Mouse (Mus musculus): ENCODE data around the gene Cwf19l1. TPM values are rescaled to one million over a fixed set of nuclear protein-coding genes. Genes with fewer than 3 reads are reported as not detected.
A peak's percentile ranks its signal among the peaks of the same experiment; 100 is the strongest.

Gene Cwf19l1
- 47.5 and 49.0 TPM in 2 replicates for polyA plus RNA-seq (2016; fragmentation: Nextera tagmentation; extraction: Ambion mirVana)

- Histone ChIP-seq H3K4me1 (peaks cover 9% of the 10 kb centered on the region), H3K27me3 (no peaks in the 10 kb centered on the region), H3K4me2 (peak within 1 kb of the TSS; percentile 75), H3K9ac (peak within 1 kb of the TSS; percentile 71), H3K4me3 (replicated peaks) (peak within 1 kb of the TSS; percentile 77), H3K36me3 (replicated peaks) (peaks cover 40% of the 10 kb centered on the region), H3K27ac (peak within 1 kb of the TSS; percentile 95), H3K9me3 (no peaks in the 10 kb centered on the region)
- WGBS, result under 1% methylated on average over 45 of the region's 45 CpGs
- ATAC-seq (ENCODE audit: low FRiP score), result peak; percentile 93
Observed at GRCm38 (mm10) chr19:44135072-44135959, at the start of gene Cwf19l1. Cwf19l1 (minus strand) TSS chr19:44135876.

- ATAC-seq (ENCODE audit: low FRiP score), result no peak
Observed at GRCm38 (mm10) chr19:44183968-44184367, 48.3 kb upstream of the Cwf19l1 start.

GRCm38 (mm10) chr19:44180502-44180901, 44.8 kb upstream of the Cwf19l1 start:
- H3K4me1 ChIP-seq, result no peaks in the 10 kb centered on the region
- H3K27ac ChIP-seq, result no peak overlapping the region
- no peaks in the 10 kb centered on the region for H3K27me3 ChIP-seq
- no peak overlapping the region for H3K4me2 ChIP-seq
- H3K4me3 ChIP-seq (replicated peaks), result no peak overlapping the region
- H3K9ac ChIP-seq, result no peak overlapping the region
- no peaks in the 10 kb centered on the region for H3K36me3 ChIP-seq (replicated peaks)
- 83% methylated on average over 1 of the region's 1 CpGs for WGBS
- no peak for ATAC-seq (ENCODE audit: low FRiP score)
- peaks cover 5% of the 10 kb centered on the region; the same call in 1 of the 2 replicates for H3K9me3 ChIP-seq

More at GRCm38 (mm10) chr19:44183968-44184367, 48.3 kb upstream of the Cwf19l1 start:
- H3K9me3 ChIP-seq, result no peaks in the 10 kb centered on the region
- WGBS, result 77% methylated on average over 3 of the region's 3 CpGs
- no peak overlapping the region for H3K27ac ChIP-seq
- H3K36me3 ChIP-seq (replicated peaks), result no peaks in the 10 kb centered on the region
- H3K4me3 ChIP-seq (replicated peaks), result no peak overlapping the region
- no peaks in the 10 kb centered on the region for H3K27me3 ChIP-seq
- H3K9ac ChIP-seq, result no peak overlapping the region
- no peak overlapping the region for H3K4me2 ChIP-seq
- no peaks in the 10 kb centered on the region for H3K4me1 ChIP-seq

GRCm38 (mm10) chr19:44176741-44177140, 41.1 kb upstream of the Cwf19l1 start:
- H3K27me3 ChIP-seq, result no peaks in the 10 kb centered on the region
- H3K4me1 ChIP-seq, result no peaks in the 10 kb centered on the region
- H3K36me3 ChIP-seq (replicated peaks), result no peaks in the 10 kb centered on the region
- no peak overlapping the region for H3K27ac ChIP-seq
- H3K4me3 ChIP-seq (replicated peaks), result no peak overlapping the region
- 92% methylated on average over 3 of the region's 3 CpGs for WGBS
- peaks cover 5% of the 10 kb centered on the region; the same call in 1 of the 2 replicates for H3K9me3 ChIP-seq
- H3K4me2 ChIP-seq, result no peak overlapping the region
- H3K9ac ChIP-seq, result no peak overlapping the region
- no peak for ATAC-seq (ENCODE audit: low FRiP score)

GRCm38 (mm10) chr19:44174835-44175234, 39.2 kb upstream of the Cwf19l1 start:
- no peak overlapping the region for H3K4me2 ChIP-seq
- no peak overlapping the region for H3K27ac ChIP-seq
- no peak for ATAC-seq (ENCODE audit: low FRiP score)
- H3K4me3 ChIP-seq (replicated peaks), result no peak overlapping the region
- WGBS, result 67% methylated on average over 8 of the region's 8 CpGs
- no peaks in the 10 kb centered on the region for H3K4me1 ChIP-seq
- no peaks in the 10 kb centered on the region for H3K36me3 ChIP-seq (replicated peaks)
- no peak overlapping the region for H3K9ac ChIP-seq
- H3K27me3 ChIP-seq, result no peaks in the 10 kb centered on the region
- H3K9me3 ChIP-seq, result peaks cover 5% of the 10 kb centered on the region; the same call in 1 of the 2 replicates

GRCm38 (mm10) chr19:44161515-44161914, 25.8 kb upstream of the Cwf19l1 start:
- peaks cover 6% of the 10 kb centered on the region; the same call in 1 of the 2 replicates for H3K27me3 ChIP-seq
- no peak overlapping the region for H3K27ac ChIP-seq
- no peaks in the 10 kb centered on the region for H3K4me1 ChIP-seq
- no peak overlapping the region for H3K4me2 ChIP-seq
- no peaks in the 10 kb centered on the region for H3K9me3 ChIP-seq
- WGBS, result 25% methylated on average over 3 of the region's 3 CpGs
- H3K4me3 ChIP-seq (replicated peaks), result no peak overlapping the region
- no peak overlapping the region for H3K9ac ChIP-seq
- no peak for ATAC-seq (ENCODE audit: low FRiP score)
- no peaks in the 10 kb centered on the region for H3K36me3 ChIP-seq (replicated peaks)

GRCm38 (mm10) chr19:44159386-44159785, 23.7 kb upstream of the Cwf19l1 start:
- H3K4me3 ChIP-seq (replicated peaks), result no peak overlapping the region
- no peaks in the 10 kb centered on the region for H3K36me3 ChIP-seq (replicated peaks)
- no peaks in the 10 kb centered on the region for H3K9me3 ChIP-seq
- H3K27ac ChIP-seq, result no peak overlapping the region
- ATAC-seq (ENCODE audit: low FRiP score), result no peak
- H3K4me2 ChIP-seq, result no peak overlapping the region
- peaks cover 20% of the 10 kb centered on the region for H3K27me3 ChIP-seq
- no peak overlapping the region for H3K9ac ChIP-seq
- no peaks in the 10 kb centered on the region for H3K4me1 ChIP-seq
- 91% methylated on average over 3 of the region's 3 CpGs for WGBS

- Histone ChIP-seq H3K9me3 (no peaks in the 10 kb centered on the region), H3K4me2 (no peak overlapping the region), H3K36me3 (replicated peaks) (no peaks in the 10 kb centered on the region), H3K27ac (no peak overlapping the region), H3K27me3 (peaks cover 29% of the 10 kb centered on the region), H3K9ac (no peak overlapping the region), H3K4me1 (no peaks in the 10 kb centered on the region), H3K4me3 (replicated peaks) (no peak overlapping the region)
- 88% methylated on average over 10 of the region's 10 CpGs for WGBS
- ATAC-seq (ENCODE audit: low FRiP score), result no peak
Observed at GRCm38 (mm10) chr19:44157005-44157404, 21.3 kb upstream of the Cwf19l1 start.

- no peak overlapping the region for H3K27ac ChIP-seq
- no peak overlapping the region for H3K4me2 ChIP-seq
- no peak for ATAC-seq (ENCODE audit: low FRiP score)
- H3K27me3 ChIP-seq, result peaks cover 44% of the 10 kb centered on the region
- no peak overlapping the region for H3K9ac ChIP-seq
- no peak overlapping the region for H3K4me3 ChIP-seq (replicated peaks)
- no peaks in the 10 kb centered on the region for H3K4me1 ChIP-seq
- no peaks in the 10 kb centered on the region for H3K9me3 ChIP-seq
- no peaks in the 10 kb centered on the region for H3K36me3 ChIP-seq (replicated peaks)
- 87% methylated on average over 5 of the region's 5 CpGs for WGBS
Observed at GRCm38 (mm10) chr19:44153781-44154180, 18.1 kb upstream of the Cwf19l1 start.

GRCm38 (mm10) chr19:44148991-44149390, 13.3 kb upstream of the Cwf19l1 start:
- Histone ChIP-seq H3K4me3 (replicated peaks) (no peak overlapping the region), H3K4me2 (no peak overlapping the region), H3K27me3 (peaks cover 28% of the 10 kb centered on the region), H3K9ac (no peak overlapping the region), H3K9me3 (no peaks in the 10 kb centered on the region), H3K27ac (no peak overlapping the region), H3K36me3 (replicated peaks) (peaks cover 7% of the 10 kb centered on the region), H3K4me1 (peaks cover 12% of the 10 kb centered on the region)
- 61% methylated on average over 2 of the region's 2 CpGs for WGBS
- ATAC-seq (ENCODE audit: low FRiP score), result no peak

- WGBS, result 34% methylated on average over 2 of the region's 2 CpGs
- Histone ChIP-seq H3K4me3 (replicated peaks) (no peak overlapping the region), H3K4me2 (no peak overlapping the region), H3K9ac (no peak overlapping the region), H3K27ac (no peak overlapping the region), H3K9me3 (no peaks in the 10 kb centered on the region), H3K36me3 (replicated peaks) (peaks cover 12% of the 10 kb centered on the region), H3K4me1 (peaks cover 12% of the 10 kb centered on the region), H3K27me3 (peaks cover 26% of the 10 kb centered on the region)
- no peak for ATAC-seq (ENCODE audit: low FRiP score)
Observed at GRCm38 (mm10) chr19:44148345-44148744, 12.7 kb upstream of the Cwf19l1 start.

- Histone ChIP-seq H3K36me3 (replicated peaks) (peaks cover 24% of the 10 kb centered on the region), H3K27me3 (peaks cover 22% of the 10 kb centered on the region), H3K9me3 (no peaks in the 10 kb centered on the region), H3K27ac (no peak overlapping the region), H3K4me1 (peaks cover 12% of the 10 kb centered on the region), H3K4me2 (no peak overlapping the region), H3K4me3 (replicated peaks) (no peak overlapping the region), H3K9ac (no peak overlapping the region)
- ATAC-seq (ENCODE audit: low FRiP score), result no peak
- WGBS, result 94% methylated on average over 8 of the region's 8 CpGs
Observed at GRCm38 (mm10) chr19:44146951-44147350, 11.3 kb upstream of the Cwf19l1 start.

GRCm38 (mm10) chr19:44146568-44146879, 10.8 kb upstream of the Cwf19l1 start:
- peaks cover 28% of the 10 kb centered on the region for H3K36me3 ChIP-seq (replicated peaks)
- H3K4me3 ChIP-seq (replicated peaks), result peak overlapping the region; percentile 76
- 66% methylated on average over 9 of the region's 9 CpGs for WGBS
- peaks cover 22% of the 10 kb centered on the region for H3K27me3 ChIP-seq
- H3K9me3 ChIP-seq, result no peaks in the 10 kb centered on the region
- no peak overlapping the region for H3K9ac ChIP-seq
- H3K4me1 ChIP-seq, result peaks cover 12% of the 10 kb centered on the region
- H3K4me2 ChIP-seq, result peak overlapping the region; percentile 84
- no peak for ATAC-seq (ENCODE audit: low FRiP score)
- no peak overlapping the region for H3K27ac ChIP-seq

All from forebrain, embryonic 12.5 days (tissue).